ENCODE assay signal across 20 mouse cellular contexts in the genomic region with DNA sequence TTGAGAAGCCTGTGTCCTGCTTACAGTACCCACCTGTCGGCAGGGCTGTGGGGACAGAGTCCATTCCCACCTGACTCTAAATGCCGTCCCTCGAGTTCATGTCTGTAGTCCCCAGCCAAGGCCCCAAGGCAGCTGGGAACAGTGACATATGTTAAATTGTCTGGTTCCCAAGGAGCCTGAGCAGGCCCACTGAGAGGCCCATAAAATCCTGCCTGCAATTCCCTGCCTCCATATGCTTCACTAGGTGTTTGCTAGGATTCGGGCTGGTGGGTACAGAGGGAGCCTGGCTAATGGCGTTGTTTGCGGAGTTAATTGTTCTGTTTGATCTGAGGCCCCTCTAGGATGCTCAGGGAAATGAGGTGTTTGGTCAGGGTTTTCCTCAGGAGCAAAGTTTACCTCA.
DNase-seq lines count a peak whose midpoint lies in the region; ATAC-seq and TF ChIP-seq lines count a peak whose summit lies in the region.
"Had no signal": no experiment of that assay in that cellular context is flagged by ENCODE, and none has a peak within 500 bp of the region (broad histone marks: within the 10 kb centered on the region; RNA-seq: fewer than 3 reads in every experiment).

No protein-coding gene starts in this region.

- peaks cover 13% of the 10 kb centered on the region; the same call in 1 of the 2 replicates for H3K4me1 ChIP-seq in limb, embryonic 13.5 days
- H3K4me1 ChIP-seq: hindbrain, embryonic 15.5 days; midbrain, embryonic 12.5 days had no signal

- no peak for TF ChIP-seq CTCF in brain, embryonic 14.5 days (IDR thresholded peaks at IDR 0.05; ENCODE audit: borderline replicate concordance, extremely low read depth, insufficient read depth, insufficient read length)

- no peaks in the 10 kb centered on the region for H3K27me3 ChIP-seq in limb, embryonic 13.5 days
- H3K27me3 ChIP-seq: forebrain, embryonic 12.5 days; hindbrain, embryonic 15.5 days had no signal

- 0 out of 2 replicates have a peak overlapping the region, but pooled peaks have one; percentile 31 for H3K9ac ChIP-seq in limb, embryonic 13.5 days
- H3K9ac ChIP-seq: forebrain, embryonic 12.5 days; hindbrain, embryonic 15.5 days; midbrain, embryonic 12.5 days had no signal

- DNase-seq in cerebellum, postnatal 25 days: peak; percentile 44 to 55
- peak; percentile 18 for DNase-seq in brain, embryonic 14.5 days (ENCODE audit: low read depth)
- DNase-seq in embryo, embryonic 9.5 days (ENCODE audit: extremely low spot score): peak; percentile 6
- no peak for DNase-seq in adrenal gland, postnatal 4 days (ENCODE audit: low spot score in 2 of 2)
- no peak for DNase-seq in left cerebral cortex, postnatal 36 days (ENCODE audit: low spot score in 2 of 2)
- DNase-seq: gastrocnemius, postnatal 25 days; heart, adult 2 months; heart, postnatal 4 days; kidney, adult 2 months; kidney, postnatal 25 days; liver; right cerebral cortex, postnatal 4 days; thymus, adult 2 months had no signal

- no peak overlapping the region for H3K4me3 ChIP-seq in limb, embryonic 13.5 days
- H3K4me3 ChIP-seq: forebrain, embryonic 12.5 days; heart, adult 2 months; hindbrain, embryonic 15.5 days; left cerebral cortex, adult 2 months; midbrain, embryonic 12.5 days had no signal

- no peak overlapping the region for H3K27ac ChIP-seq in limb, embryonic 13.5 days
- H3K27ac ChIP-seq: forebrain, embryonic 12.5 days; heart, adult 2 months; hindbrain, embryonic 15.5 days; left cerebral cortex, adult 2 months; midbrain, embryonic 12.5 days had no signal

- 14% methylated on average over 6 of the region's 6 CpGs for WGBS in limb, embryonic 13.5 days

- no peak overlapping the region for H3K4me2 ChIP-seq in limb, embryonic 13.5 days (replicated peaks)
- H3K4me2 ChIP-seq: forebrain, embryonic 12.5 days; hindbrain, embryonic 15.5 days; midbrain, embryonic 12.5 days had no signal

- H3K36me3 ChIP-seq in limb, embryonic 13.5 days: no peaks in the 10 kb centered on the region
- H3K36me3 ChIP-seq: forebrain, embryonic 12.5 days; hindbrain, embryonic 15.5 days; midbrain, embryonic 12.5 days had no signal

- no peak for ATAC-seq in cerebellum, adult (ENCODE audit: insufficient number of reproducible peaks, low FRiP score, low TSS enrichment)
- no peak for ATAC-seq in limb, embryonic 13.5 days (ENCODE audit: low FRiP score, low read depth)
- ATAC-seq: lung, postnatal 0 days had no signal

- no peaks in the 10 kb centered on the region for H3K9me3 ChIP-seq in limb, embryonic 13.5 days
- H3K9me3 ChIP-seq: forebrain, embryonic 12.5 days; hindbrain, embryonic 15.5 days; midbrain, embryonic 12.5 days had no signal

- TF ChIP-seq POLR2A in brain, embryonic 14.5 days (IDR thresholded peaks at IDR 0.05; ENCODE audit: borderline replicate concordance, extremely low read depth, insufficient read depth, insufficient read length, poor library complexity, severe bottlenecking): no peak

- intact Hi-C loops in left cerebral cortex, postnatal 36 days (cut with DNase I): no loop called here

Comparison
In these comparisons a context has a peak if more than half of its experiments do, and no peak if none do; other contexts are left out.
1. DNase-seq: peak in cerebellum, postnatal 25 days (2 of 2), brain, embryonic 14.5 days (single experiment) and embryo, embryonic 9.5 days (single experiment); none in adrenal gland, postnatal 4 days (0 of 2) and left cerebral cortex, postnatal 36 days (0 of 2).